Mouse (Mus musculus) urinary bladder, postnatal 14 days (tissue): ENCODE data around the gene Gm6356.
"Not testable (repeated sequence)": the region's sequence is repeated elsewhere in the genome, so short reads cannot be mapped to it uniquely, and the experiment has no call there.

ENCODE experiments used
- DNase-seq: peaks from one replicate; pipeline ENCODE4 v3.0.0; 2021; ENCODE audit warnings: low spot score

The Gm6356 gene

DNA sequence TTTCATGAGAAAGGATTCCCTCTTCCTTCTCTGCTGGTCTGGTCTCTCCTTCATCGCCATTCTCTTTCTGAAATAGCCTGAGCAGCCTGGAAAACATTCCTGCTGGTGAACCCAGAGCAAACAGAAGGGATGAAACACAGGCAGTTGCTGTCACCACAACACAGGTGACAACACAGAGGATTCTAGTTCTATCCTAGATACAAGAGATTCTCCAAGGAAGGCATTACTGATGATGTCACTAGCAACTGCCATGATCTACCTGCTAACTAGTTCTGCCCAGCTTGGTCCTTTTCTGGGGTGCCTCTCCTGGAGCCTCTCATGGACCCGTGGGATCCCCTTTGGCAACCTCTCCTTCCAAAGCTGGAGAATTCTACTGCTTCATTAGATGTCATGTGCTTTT, at the start of gene Gm6356:
Gene Gm6356, minus strand, starts transcription at position 101 of the 400 bp plus-strand sequence.
- not testable (repeated sequence) for DNase-seq
